Mouse (Mus musculus): ENCODE results near the gene Ttc39d.

GRCm38 (mm10) chr17:80229396-80229795 is 22.1 kb downstream of the Ttc39d start:
- no peak for TF ChIP-seq GATA1 (IDR thresholded peaks at IDR 0.05; ENCODE audit: borderline replicate concordance, low read length)
- no peak for TF ChIP-seq FLI1 (IDR thresholded peaks at IDR 0.05; ENCODE audit: low read length)

Measured in megakaryocyte, embryonic 14.5 days (primary cell).